Mouse (Mus musculus) liver, embryonic 14.5 days (tissue): ENCODE results near the gene Ephx1. TPM values are rescaled to one million over a fixed set of nuclear protein-coding genes. Genes with fewer than 3 reads are reported as not detected.

Experiments used
- ATAC-seq: fragments of 200-750 bp; cut with Nextera tagmentation; 2 replicates; pipeline ENCODE4 v1.8.0; 2017; ENCODE audit warnings: moderate number of reproducible peaks, mild to moderate bottlenecking, moderate library complexity; ENCODE audit not compliant: insufficient read depth
- DNase-seq, 3 experiments: peaks; one replicate each; pipeline ENCODE4 v3.0.0-alpha.2; 2012 to 2013; ENCODE audit warnings: low read depth in 3 of 3, low spot score in 3 of 3
- H3K27ac ChIP-seq: fragments of 300-500 bp; sonication (generic); 2 replicates; pipeline ENCODE4 v1.5.1; 2014; ENCODE audit warnings: moderate library complexity, mild to moderate bottlenecking, control low read depth, inconsistent platforms
- H3K27me3 ChIP-seq: fragments of 300-500 bp; sonication (generic); 2 replicates; pipeline ENCODE4 v1.6.1; 2014; ENCODE audit warnings: mild to moderate bottlenecking, low read length, moderate library complexity; ENCODE audit not compliant: control insufficient read depth, insufficient read depth
- H3K36me3 ChIP-seq: fragments of 300-500 bp; sonication (generic); replicated peaks from 2 replicates; pipeline ENCODE4 v1.6.1; 2014; ENCODE audit warnings: low read depth; ENCODE audit not compliant: control insufficient read depth, insufficient read depth
- H3K4me1 ChIP-seq, 2 experiments: fragments of 200-500 bp in 1 of 2; fragments of 300-500 bp in 1 of 2; sonication (generic) in 1 of 2; replicated peaks; 2 replicates each; pipeline ENCODE4 v1.6.1; 2012 to 2014; ENCODE audit warnings: antibody characterized with exemption in 1 of 2, inconsistent platforms in 1 of 2, low read length in 1 of 2; ENCODE audit not compliant: control insufficient read depth in 2 of 2, insufficient read depth in 2 of 2
- H3K4me2 ChIP-seq: fragments of 300-500 bp; sonication (generic); 2 replicates; pipeline ENCODE4 v1.6.1; 2014; ENCODE audit warnings: low read depth, mild to moderate bottlenecking, control low read depth, moderate library complexity
- H3K4me3 ChIP-seq, 2 experiments: fragments of 200-500 bp in 1 of 2; fragments of 300-500 bp in 1 of 2; sonication (generic) in 1 of 2; 2 replicates each; pipeline ENCODE4 v1.5.1; 2012 to 2014; ENCODE audit warnings: low read depth in 2 of 2, low read length in 2 of 2, mild to moderate bottlenecking in 2 of 2, control low read depth in 1 of 2, inconsistent platforms in 1 of 2, moderate library complexity in 1 of 2; ENCODE audit not compliant: insufficient read depth in 1 of 2
- H3K9ac ChIP-seq: fragments of 300-500 bp; sonication (generic); replicated peaks from 2 replicates; pipeline ENCODE4 v1.6.1; 2014; ENCODE audit warnings: mild to moderate bottlenecking, control low read depth, moderate library complexity
- H3K9me3 ChIP-seq: fragments of 300-500 bp; sonication (generic); 2 replicates; pipeline ENCODE4 v1.6.1; 2016; ENCODE audit warnings: low read length, mixed read lengths; ENCODE audit not compliant: control insufficient read depth
- CTCF ChIP-seq: IDR thresholded peaks from 2 replicates; pipeline ENCODE4 v1.5.1; 2016; ENCODE audit warnings: antibody characterized with exemption, low read depth, control low read depth
- EP300 ChIP-seq: IDR thresholded peaks from 2 replicates; pipeline ENCODE4 v1.6.1; 2016; ENCODE audit warnings: antibody characterized with exemption, low read depth
- whole genome bisulfite sequencing: fragments of 180-500 bp; shearing (Covaris S2); extraction: QIAGEN DNeasy Blood & Tissue Kit; methylation state at CpG from one replicate; pipeline ENCODE4 v1.1.7; 2014; ENCODE audit not compliant: insufficient replicate concordance; 5-methylcytosine and 5-hydroxymethylcytosine counted together
- polyA plus RNA-seq, 2 experiments: library from polyadenylated mRNA; depleted of rRNA in 1 of 2; stranded (reverse) in 1 of 2; unstranded in 1 of 2; fragments of >200 nt; fragmentation: Nextera tagmentation in 1 of 2; extraction: Ambion mirVana in 1 of 2; gene quantifications; 2 replicates each; pipeline versions ENCODE4 v1.2.1 to v1.2.3; 2012 to 2014

The Ephx1 gene
- polyA plus RNA-seq, 2 experiments, result 2.8 to 4.8 TPM

- H3K27ac ChIP-seq, result no peak overlapping the region
- DNase-seq (no peak), ATAC-seq (no peak)
- H3K4me3 ChIP-seq, result no peak overlapping the region
- no peaks in the 10 kb centered on the region for H3K9me3 ChIP-seq
- peaks cover 13% of the 10 kb centered on the region for H3K27me3 ChIP-seq
- H3K36me3 ChIP-seq, result no peaks in the 10 kb centered on the region
- no peak overlapping the region for H3K9ac ChIP-seq
- TF ChIP-seq EP300 (no peak), CTCF (no peak)
- WGBS, result 61% methylated on average over 13 of the region's 13 CpGs
- peaks cover 9 to 13% of the 10 kb centered on the region in 2 experiments for H3K4me1 ChIP-seq
- H3K4me2 ChIP-seq, result no peak overlapping the region
Observed at GRCm38 (mm10) chr1:181017890-181018420, 2.7 kb downstream of the Ephx1 start.

GRCm38 (mm10) chr1:181017212-181017711 lies 3.4 kb downstream of the Ephx1 start:
- Histone ChIP-seq H3K27me3 (peaks cover 13% of the 10 kb centered on the region), H3K27ac (no peak overlapping the region), H3K4me1 (peaks cover 9 to 13% of the 10 kb centered on the region in 2 experiments), H3K9ac (peak overlapping the region; percentile 23; the same call in 1 of the 2 replicates), H3K4me2 (peak overlapping the region; percentile 70), H3K9me3 (no peaks in the 10 kb centered on the region), H3K4me3 (peak overlapping the region; percentile 31 to 44), H3K36me3 (no peaks in the 10 kb centered on the region)
- DNase-seq, result peak in 1 of 3 experiments; percentile 38
- under 1% methylated on average over 22 of the region's 22 CpGs for WGBS
- TF ChIP-seq CTCF (no peak), EP300 (no peak)
- ATAC-seq, result peak; percentile 68

GRCm38 (mm10) chr1:181016532-181017131 lies 4.1 kb downstream of the Ephx1 start:
- Histone ChIP-seq H3K4me3 (peak overlapping the region; percentile 7 to 44; a peak in 3 of 4 replicates), H3K27me3 (peaks cover 13% of the 10 kb centered on the region), H3K9ac (no peak overlapping the region), H3K36me3 (no peaks in the 10 kb centered on the region), H3K4me1 (peaks cover 9 to 13% of the 10 kb centered on the region in 2 experiments), H3K9me3 (no peaks in the 10 kb centered on the region), H3K27ac (no peak overlapping the region), H3K4me2 (peak overlapping the region; percentile 70)
- DNase-seq, result no peak
- no peak for TF ChIP-seq EP300
- no peak for TF ChIP-seq CTCF
- no peak for ATAC-seq
- WGBS, result 5% methylated on average over 21 of the region's 21 CpGs

DNA sequence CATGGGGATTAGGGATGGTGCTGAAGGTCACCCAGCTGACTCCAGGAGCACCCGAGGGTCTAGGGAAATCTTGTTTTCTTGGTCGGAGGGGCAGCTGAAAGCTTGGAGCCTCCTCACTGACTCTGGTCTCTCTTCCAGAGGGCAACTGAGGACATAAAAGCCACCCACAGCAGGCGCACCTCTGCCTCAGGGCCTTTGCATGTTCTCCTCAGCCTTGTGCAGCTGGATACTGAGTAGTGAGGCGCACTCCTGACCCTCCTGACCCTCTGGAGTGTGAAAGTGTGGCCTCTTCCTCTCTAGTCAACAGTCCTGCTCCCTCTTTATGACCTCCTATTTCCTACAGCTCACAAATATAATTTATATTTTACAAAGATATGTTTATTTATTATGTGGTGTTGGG lies 4.7 kb downstream of the Ephx1 start:
- peaks cover 7 to 10% of the 10 kb centered on the region in 2 experiments for H3K4me1 ChIP-seq
- H3K27me3 ChIP-seq, result peaks cover 13% of the 10 kb centered on the region
- DNase-seq (no peak), ATAC-seq (no peak)
- no peaks in the 10 kb centered on the region for H3K9me3 ChIP-seq
- H3K9ac ChIP-seq, result no peak overlapping the region
- 50% methylated on average over 4 of the region's 4 CpGs for WGBS
- H3K36me3 ChIP-seq, result no peaks in the 10 kb centered on the region
- H3K4me3 ChIP-seq, result no peak overlapping the region
- H3K4me2 ChIP-seq, result no peak overlapping the region
- TF ChIP-seq CTCF (no peak), EP300 (no peak)
- no peak overlapping the region for H3K27ac ChIP-seq

GRCm38 (mm10) chr1:181015558-181015957 lies 5.1 kb downstream of the Ephx1 start:
- Histone ChIP-seq H3K4me2 (no peak overlapping the region), H3K9ac (no peak overlapping the region), H3K27ac (no peak overlapping the region), H3K36me3 (no peaks in the 10 kb centered on the region), H3K4me3 (no peak overlapping the region), H3K9me3 (no peaks in the 10 kb centered on the region), H3K27me3 (peaks cover 13% of the 10 kb centered on the region), H3K4me1 (peaks cover 2 to 6% of the 10 kb centered on the region in 2 experiments)
- DNase-seq, result no peak
- no peak for ATAC-seq
- TF ChIP-seq EP300 (no peak), CTCF (no peak)
